Mouse (Mus musculus) ZHBTc4 (cell line): ENCODE results near the gene Olfr356.

Experiments
- DNase-seq: peaks from one replicate; pipeline ENCODE4 v3.0.0-alpha.2; 2011; ENCODE audit warnings: low read depth, low spot score

Gene Olfr356

GRCm38 (mm10) chr2:36936821-36937220 lies at the start of gene Olfr356:
Gene Olfr356 (plus strand): TSS chr2:36937121.
- DNase-seq = no peak

GRCm38 (mm10) chr2:36892836-36893235 lies 44.1 kb upstream of the Olfr356 start, which contains the start of gene Olfr353:
Gene Olfr353 (minus strand): TSS chr2:36892936.
- no peak for DNase-seq

GRCm38 (mm10) chr2:36897114-36897513 lies 39.8 kb upstream of the Olfr356 start:
- no peak for DNase-seq

- no peak for DNase-seq
Measured at GRCm38 (mm10) chr2:36905380-36905779, 31.5 kb upstream of the Olfr356 start, which contains the start of gene Olfr354. Gene Olfr354 (plus strand): TSS chr2:36905680.

GRCm38 (mm10) chr2:36928797-36929196 lies 8.1 kb upstream of the Olfr356 start, which contains the start of gene Olfr355:
Gene Olfr355 (minus strand): TSS chr2:36928897.
- DNase-seq = no peak
